Mouse (Mus musculus) G1E (cell line): ENCODE data around the gene Gdpd4. TPM values are rescaled to one million over a fixed set of nuclear protein-coding genes. Genes with fewer than 3 reads are reported as not detected.

Experiments used
- ATAC-seq: 2 replicates; pipeline ENCODE4 v1.8.0; 2016; ENCODE audit warnings: mild to moderate bottlenecking; ENCODE audit not compliant: insufficient number of reproducible peaks, poor library complexity, low FRiP score, severe bottlenecking; ENCODE audit errors: extremely low read depth
- DNase-seq: peaks from one replicate; pipeline ENCODE4 v3.0.0; 2012; ENCODE audit warnings: low spot score
- H3K27me3 ChIP-seq: 2 replicates; pipeline ENCODE4 v1.6.1; 2012; ENCODE audit warnings: mild to moderate bottlenecking, low read length, inconsistent platforms; ENCODE audit not compliant: insufficient read depth
- H3K36me3 ChIP-seq: replicated peaks from 2 replicates; pipeline ENCODE3; 2012; ENCODE audit warnings: mild to moderate bottlenecking, inconsistent platforms
- H3K4me1 ChIP-seq: 2 replicates; pipeline ENCODE4 v1.6.1; 2012; ENCODE audit warnings: low read depth, low read length, inconsistent platforms, mixed read lengths; ENCODE audit not compliant: insufficient read depth
- H3K4me3 ChIP-seq: 2 replicates; pipeline ENCODE4 v1.5.1; 2012; ENCODE audit warnings: low read depth, mild to moderate bottlenecking, inconsistent platforms, low read length, moderate library complexity, mixed read lengths
- H3K9me3 ChIP-seq: replicated peaks from 2 replicates; pipeline ENCODE4 v1.6.1; 2012; ENCODE audit warnings: inconsistent platforms
- CTCF ChIP-seq: IDR thresholded peaks from 2 replicates; pipeline ENCODE4 v1.5.1; 2012; ENCODE audit warnings: low read depth, low read length, inconsistent platforms, mixed read lengths
- GATA1 ChIP-seq: IDR thresholded peaks from 2 replicates; pipeline ENCODE4 v1.6.1; 2012; ENCODE audit warnings: borderline replicate concordance, low read length, inconsistent platforms, mixed read lengths
- GATA2 ChIP-seq: IDR thresholded peaks from 2 replicates; pipeline ENCODE4 v1.6.1; 2012; ENCODE audit warnings: low read depth, low read length, inconsistent platforms, borderline replicate concordance
- POLR2AphosphoS5 ChIP-seq: IDR thresholded peaks from 2 replicates; pipeline ENCODE4 v1.6.1; 2012; ENCODE audit warnings: low read depth, low read length, inconsistent platforms; ENCODE audit not compliant: insufficient replicate concordance
- TAL1 ChIP-seq: conservative IDR thresholded peaks from 2 replicates; pipeline ENCODE4 v1.6.1; 2012; ENCODE audit warnings: low read depth, low read length, inconsistent platforms, mixed read lengths
- polyA plus RNA-seq: library from polyadenylated mRNA; stranded (reverse); fragments of >175 nt; gene quantifications from 2 replicates; pipeline ENCODE4 v1.2.3, GENCODE M21; 2012
- total RNA-seq, 2 experiments: library from RNA; stranded (forward) in 1 of 2; stranded (reverse) in 1 of 2; fragments of 200-1000 nt in 1 of 2; fragments of >200 nt in 1 of 2; fragmentation: Nextera tagmentation in 1 of 2; gene quantifications; 2 replicates each; pipeline ENCODE4 v1.2.3; 2014 to 2017

Gene Gdpd4
- total and polyA plus RNA-seq, 3 experiments, result 0.05 TPM; not detected in 2

GRCm38 (mm10) chr7:97926978-97927377, 7.2 kb downstream of the Gdpd4 start:
- Histone ChIP-seq H3K27me3 (no peaks in the 10 kb centered on the region; the same call in 1 of the 2 replicates), H3K36me3 (no peaks in the 10 kb centered on the region), H3K4me3 (no peak overlapping the region), H3K4me1 (no peaks in the 10 kb centered on the region), H3K9me3 (no peaks in the 10 kb centered on the region)
- DNase-seq (no peak), ATAC-seq (no peak)
- TF ChIP-seq TAL1 (no peak), CTCF (no peak), GATA1 (no peak), GATA2 (no peak), POLR2AphosphoS5 (no peak)

- no peaks in the 10 kb centered on the region for H3K4me1 ChIP-seq
- TF ChIP-seq GATA1 (no peak), GATA2 (no peak), CTCF (no peak), TAL1 (no peak), POLR2AphosphoS5 (no peak)
- no peaks in the 10 kb centered on the region for H3K9me3 ChIP-seq
- H3K4me3 ChIP-seq, result no peak overlapping the region
- H3K36me3 ChIP-seq, result no peaks in the 10 kb centered on the region
- H3K27me3 ChIP-seq, result 0 out of 2 replicates have a peak, but pooled peaks cover 3% of the 10 kb centered on the region
- DNase-seq (no peak), ATAC-seq (no peak)
Measured at GRCm38 (mm10) chr7:97944485-97944884, 24.7 kb downstream of the Gdpd4 start.

GRCm38 (mm10) chr7:97972486-97972885, 52.7 kb downstream of the Gdpd4 start:
- TF ChIP-seq CTCF, result no peak
- TF ChIP-seq GATA1, result no peak
- no peak for TF ChIP-seq TAL1
- no peak for TF ChIP-seq POLR2AphosphoS5
- TF ChIP-seq GATA2, result no peak

GRCm38 (mm10) chr7:97977463-97977862, 57.7 kb downstream of the Gdpd4 start:
- no peaks in the 10 kb centered on the region for H3K4me1 ChIP-seq
- H3K27me3 ChIP-seq, result peaks cover 5% of the 10 kb centered on the region; the same call in 1 of the 2 replicates
- no peaks in the 10 kb centered on the region for H3K9me3 ChIP-seq
- ATAC-seq, result no peak
- TF ChIP-seq CTCF (no peak), GATA1 (no peak), GATA2 (no peak), POLR2AphosphoS5 (no peak), TAL1 (no peak)
- no peaks in the 10 kb centered on the region for H3K36me3 ChIP-seq
- DNase-seq, result no peak
- no peak overlapping the region for H3K4me3 ChIP-seq

More at GRCm38 (mm10) chr7:97972486-97972885, 52.7 kb downstream of the Gdpd4 start:
- no peak for DNase-seq
- Histone ChIP-seq H3K36me3 (no peaks in the 10 kb centered on the region), H3K27me3 (peaks cover 8% of the 10 kb centered on the region), H3K9me3 (no peaks in the 10 kb centered on the region), H3K4me3 (no peak overlapping the region), H3K4me1 (no peaks in the 10 kb centered on the region)
- no peak for ATAC-seq

GRCm38 (mm10) chr7:97984108-97984834, 64.5 kb downstream of the Gdpd4 start:
- Histone ChIP-seq H3K4me3 (no peak overlapping the region), H3K27me3 (no peaks in the 10 kb centered on the region), H3K9me3 (no peaks in the 10 kb centered on the region), H3K36me3 (no peaks in the 10 kb centered on the region), H3K4me1 (no peaks in the 10 kb centered on the region)
- TF ChIP-seq GATA1 (no peak), POLR2AphosphoS5 (no peak), CTCF (peak; percentile 56; the same call in 1 of the 2 replicates), TAL1 (no peak), GATA2 (no peak)
- ATAC-seq (no peak), DNase-seq (peak; percentile 3)

- Histone ChIP-seq H3K4me1 (no peaks in the 10 kb centered on the region), H3K9me3 (no peaks in the 10 kb centered on the region), H3K27me3 (no peaks in the 10 kb centered on the region), H3K36me3 (no peaks in the 10 kb centered on the region), H3K4me3 (no peak overlapping the region)
- TF ChIP-seq GATA2 (no peak), GATA1 (no peak), CTCF (no peak), POLR2AphosphoS5 (no peak), TAL1 (no peak)
- DNase-seq (no peak), ATAC-seq (no peak)
Measured at GRCm38 (mm10) chr7:98002617-98003016, 82.9 kb downstream of the Gdpd4 start.
